Mouse (Mus musculus): ENCODE results near the gene Cnep1r1. TPM values are rescaled to one million over a fixed set of nuclear protein-coding genes. Genes with fewer than 3 reads are reported as not detected.

The Cnep1r1 gene
- total RNA-seq (2021): 10 to 100 TPM; 33.3 to 35.7 TPM
- long read RNA-seq, experiment 1, transcript Cnep1r1-201 (6 exons, 1,731 nt): major isoform, 12 of 16 reads
- long read RNA-seq, experiment 1, partial matches to known transcripts: 0 of 16 reads
- long read RNA-seq, experiment 1, other reads (novel, unspliced or antisense): 2 of 16 reads
- long read RNA-seq, experiment 2, transcript Cnep1r1-201 (6 exons, 1,731 nt): major isoform, 20 of 31 reads
- long read RNA-seq, experiment 2, partial matches to known transcripts: 4 of 31 reads
- long read RNA-seq, experiment 2, other reads (novel, unspliced or antisense): 4 of 31 reads

GRCm38 (mm10) chr8:88118456-88119036 lies at the start of gene Cnep1r1:
TSS of gene Cnep1r1 (plus strand) at chr8:88118769.
- DNase-seq (ENCODE audit: low spot score in 2 of 2): peak; percentile 84 to 94

DNA sequence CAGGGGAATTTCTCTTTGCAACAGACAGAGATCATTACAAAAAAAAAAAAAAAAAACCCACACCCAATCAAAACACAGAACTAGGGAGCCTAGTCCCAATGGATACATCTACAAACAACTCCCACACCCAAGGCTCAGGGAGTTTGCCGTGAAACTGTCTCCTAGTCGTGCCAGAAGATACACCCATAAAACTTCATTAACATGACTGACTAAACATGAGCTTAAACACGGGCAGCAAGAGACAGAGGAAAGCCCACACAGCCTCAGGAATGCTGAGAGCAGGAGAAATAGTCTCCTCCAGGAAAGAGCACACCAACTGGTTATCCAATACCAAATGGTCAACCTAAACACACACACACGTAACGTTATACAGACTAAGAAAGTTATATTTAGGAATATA lies 36.4 kb upstream of the Cnep1r1 start:
- DNase-seq (ENCODE audit: low spot score in 2 of 2): no peak

- no peak for DNase-seq (ENCODE audit: low spot score in 2 of 2)
These were observed 30.6 kb upstream of the Cnep1r1 start for GRCm38 (mm10) chr8:88088006-88088405.

DNA sequence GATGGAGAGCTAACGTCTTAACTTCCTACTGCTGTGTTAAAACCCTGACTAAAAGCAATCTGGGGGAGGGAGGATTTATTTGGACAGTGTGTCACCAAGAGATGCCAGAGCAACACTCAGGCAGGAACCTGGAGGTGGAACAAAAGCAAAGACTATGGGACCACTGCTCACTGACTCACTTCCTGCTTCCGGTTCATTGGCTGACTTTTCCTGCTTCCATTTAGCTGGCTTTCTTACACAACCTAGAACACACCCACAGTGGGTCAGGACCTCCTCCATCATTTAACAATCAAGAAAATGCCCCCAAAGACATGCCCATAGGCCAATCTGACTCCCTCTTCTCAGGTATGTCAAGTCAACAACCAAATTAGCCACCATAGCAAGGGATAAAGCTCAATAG lies 26.9 kb upstream of the Cnep1r1 start:
- no peak for DNase-seq (ENCODE audit: low spot score in 2 of 2)

DNA sequence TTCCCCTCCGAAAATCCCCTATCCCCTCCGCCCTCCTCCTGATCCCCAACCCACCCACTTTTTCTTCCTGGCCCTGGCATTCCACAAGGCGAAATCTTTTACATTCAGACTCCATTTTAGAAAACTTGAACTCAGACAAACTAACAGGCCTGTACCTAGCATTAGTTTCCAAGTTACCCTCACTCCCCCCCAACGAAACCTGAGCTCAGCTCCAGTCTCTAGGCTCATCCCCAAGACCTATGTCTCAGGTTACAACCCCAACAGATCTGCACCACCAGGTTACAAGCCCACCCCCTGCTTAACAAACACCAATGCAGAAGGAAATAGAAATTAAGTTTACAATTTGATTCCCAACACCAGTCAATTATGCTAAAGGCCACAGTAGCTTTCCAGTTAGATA lies 25.2 kb upstream of the Cnep1r1 start:
- no peak for DNase-seq (ENCODE audit: low spot score in 2 of 2)

- no peak for DNase-seq (ENCODE audit: low spot score in 2 of 2)
These were observed 19.7 kb upstream of the Cnep1r1 start for GRCm38 (mm10) chr8:88098856-88099255.

DNA sequence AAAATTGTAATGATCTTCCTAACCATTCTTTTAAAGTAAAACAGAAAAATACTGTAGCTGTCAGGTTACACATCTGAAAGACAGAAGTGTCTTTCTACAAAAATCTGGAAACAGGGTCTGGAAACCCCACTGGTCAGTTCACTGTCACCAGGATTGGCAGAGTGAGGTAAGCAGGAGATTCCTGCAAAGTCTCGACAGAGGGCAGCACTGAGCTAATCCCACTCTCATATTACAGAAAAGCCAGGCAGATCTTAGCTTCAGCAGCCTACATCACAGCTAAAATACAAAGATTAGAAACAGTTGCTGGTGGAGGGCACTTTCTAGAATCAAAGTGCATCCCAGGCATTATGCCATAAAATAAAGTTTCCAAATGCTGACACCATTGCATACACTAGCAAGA lies 19.0 kb upstream of the Cnep1r1 start:
- DNase-seq (ENCODE audit: low spot score in 2 of 2): peak; percentile 14 to 23

- DNase-seq (ENCODE audit: low spot score in 2 of 2): no peak
These were observed 9.3 kb upstream of the Cnep1r1 start for GRCm38 (mm10) chr8:88109241-88109640.

DNA sequence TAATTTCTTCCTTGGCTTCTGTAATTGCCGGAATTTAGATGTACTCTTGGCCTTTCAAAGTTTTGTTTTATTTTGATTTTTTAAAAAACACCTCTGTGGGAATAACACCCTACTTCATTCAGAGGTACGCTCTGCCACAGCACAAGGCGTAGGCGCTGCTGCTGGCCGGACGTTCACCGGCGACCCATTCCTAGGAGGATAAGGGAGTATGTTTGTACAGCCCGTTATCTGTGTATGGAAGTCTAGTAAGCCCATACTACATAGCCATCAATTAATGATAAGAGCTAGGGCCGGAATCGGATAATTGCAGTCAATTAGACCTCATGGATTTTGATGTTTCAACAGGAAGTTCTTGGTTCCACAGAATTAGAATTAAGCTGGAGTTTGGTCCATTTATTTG lies 507 bp downstream of the Cnep1r1 start:
- DNase-seq (ENCODE audit: low spot score in 2 of 2): no peak

DNA sequence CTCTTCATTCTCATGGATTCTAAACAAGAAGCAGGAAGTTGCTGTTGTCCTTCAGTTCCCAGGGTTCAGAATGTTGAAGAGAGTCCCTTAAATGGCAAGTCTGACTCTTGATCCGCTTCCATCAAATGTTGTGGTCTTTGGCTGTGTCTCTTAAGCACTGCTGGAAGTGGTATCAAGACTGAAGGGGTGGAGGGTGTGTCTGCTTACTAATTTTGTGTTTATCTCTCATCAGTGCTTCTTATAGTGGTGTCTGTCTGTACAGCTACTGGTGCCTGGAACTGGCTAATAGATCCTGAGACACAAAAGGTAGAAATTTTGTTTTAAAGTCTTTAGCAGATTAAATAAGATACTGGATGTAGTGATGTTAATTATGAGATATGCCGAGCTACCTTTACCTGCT lies 6.3 kb downstream of the Cnep1r1 start:
- DNase-seq (ENCODE audit: low spot score in 2 of 2): no peak

GRCm38 (mm10) chr8:88129397-88129796 lies 10.8 kb downstream of the Cnep1r1 start:
- no peak for DNase-seq (ENCODE audit: low spot score in 2 of 2)

- DNase-seq (ENCODE audit: low spot score in 2 of 2): no peak
These were observed 12.3 kb downstream of the Cnep1r1 start for GRCm38 (mm10) chr8:88130754-88131317.

DNA sequence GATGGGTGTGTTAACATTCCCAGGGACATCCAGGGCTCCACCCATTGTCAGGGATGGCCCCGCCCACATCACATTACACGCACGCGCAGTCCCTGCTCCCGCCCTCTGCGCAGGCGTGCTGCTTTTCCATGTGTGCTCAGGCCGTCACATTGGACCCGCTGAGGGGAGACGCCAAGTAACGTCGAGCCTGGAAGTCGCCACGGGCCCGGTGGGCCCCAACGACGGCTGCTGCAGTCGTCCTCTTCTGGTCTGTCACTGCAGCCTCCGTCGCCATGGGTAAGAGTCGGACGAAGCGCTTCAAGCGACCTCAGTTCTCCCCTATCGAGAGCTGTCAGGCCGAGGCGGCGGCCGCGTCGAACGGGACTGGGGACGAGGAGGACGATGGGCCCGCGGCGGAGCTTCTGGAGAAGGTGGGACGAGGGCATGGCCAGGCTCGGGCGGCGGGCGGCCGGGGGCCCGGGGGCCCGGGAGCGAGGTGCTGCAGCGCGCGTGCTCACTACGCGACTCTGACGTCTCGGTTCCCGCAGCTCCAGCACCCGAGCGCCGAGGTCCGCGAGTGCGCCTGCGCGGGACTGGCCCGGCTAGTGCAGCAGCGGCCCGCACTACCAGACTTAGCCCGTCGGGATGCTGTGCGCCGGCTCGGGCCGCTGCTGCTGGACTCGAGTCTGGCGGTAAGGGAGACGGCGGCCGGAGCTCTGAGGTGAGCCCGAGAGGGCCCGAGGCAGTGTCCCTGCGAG lies 19.3 kb downstream of the Cnep1r1 start, which contains the start of gene Heatr3:
Heatr3 (plus strand) TSS at position 108 of the 737 bp plus-strand sequence.
- peak; percentile 98 for DNase-seq (ENCODE audit: low spot score in 2 of 2)

DNA sequence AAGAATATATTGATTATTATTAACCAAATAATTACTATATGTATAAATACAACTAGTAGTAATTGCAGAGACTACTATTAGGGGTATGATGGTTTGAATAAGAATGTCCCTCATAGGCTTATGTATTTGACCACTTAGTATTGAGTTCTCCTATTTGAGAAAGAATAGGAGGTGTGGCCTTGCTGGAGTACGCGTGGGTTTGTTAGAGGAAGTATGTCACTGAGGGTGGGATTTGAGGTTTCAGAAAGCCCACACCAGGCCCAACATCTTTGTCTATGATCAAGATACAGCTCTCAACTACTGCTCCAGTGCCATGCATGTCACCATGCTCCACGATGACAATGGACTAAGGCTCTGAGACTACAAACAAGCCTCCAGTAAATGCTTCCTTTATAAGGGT lies 20.7 kb downstream of the Cnep1r1 start:
- DNase-seq (ENCODE audit: low spot score in 2 of 2): no peak

DNA sequence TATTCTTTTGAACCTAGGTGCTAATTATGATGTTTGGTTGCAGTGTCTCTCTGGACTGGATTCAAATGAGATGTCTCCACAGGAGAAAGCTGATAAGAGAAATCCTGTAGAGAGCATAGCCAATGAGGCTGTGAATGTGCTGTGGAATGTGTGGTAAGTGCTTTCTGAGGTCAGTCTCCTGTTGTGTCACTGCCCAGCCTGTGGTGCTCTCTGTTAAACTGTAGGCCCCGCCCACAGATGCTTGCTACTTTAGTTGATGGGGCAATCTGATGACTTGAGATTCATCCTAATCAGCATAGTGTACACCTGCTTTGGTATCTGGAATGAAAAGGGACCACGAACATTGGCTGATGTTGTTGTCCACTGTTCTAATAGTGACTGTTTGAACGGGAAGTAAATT lies 23.1 kb downstream of the Cnep1r1 start:
- DNase-seq (ENCODE audit: low spot score in 2 of 2): no peak

- DNase-seq (ENCODE audit: low spot score in 2 of 2): no peak
These were observed 25.5 kb downstream of the Cnep1r1 start for GRCm38 (mm10) chr8:88144041-88144440.

- no peak for DNase-seq (ENCODE audit: low spot score in 2 of 2)
These were observed 32.4 kb downstream of the Cnep1r1 start for GRCm38 (mm10) chr8:88150910-88151371.

DNA sequence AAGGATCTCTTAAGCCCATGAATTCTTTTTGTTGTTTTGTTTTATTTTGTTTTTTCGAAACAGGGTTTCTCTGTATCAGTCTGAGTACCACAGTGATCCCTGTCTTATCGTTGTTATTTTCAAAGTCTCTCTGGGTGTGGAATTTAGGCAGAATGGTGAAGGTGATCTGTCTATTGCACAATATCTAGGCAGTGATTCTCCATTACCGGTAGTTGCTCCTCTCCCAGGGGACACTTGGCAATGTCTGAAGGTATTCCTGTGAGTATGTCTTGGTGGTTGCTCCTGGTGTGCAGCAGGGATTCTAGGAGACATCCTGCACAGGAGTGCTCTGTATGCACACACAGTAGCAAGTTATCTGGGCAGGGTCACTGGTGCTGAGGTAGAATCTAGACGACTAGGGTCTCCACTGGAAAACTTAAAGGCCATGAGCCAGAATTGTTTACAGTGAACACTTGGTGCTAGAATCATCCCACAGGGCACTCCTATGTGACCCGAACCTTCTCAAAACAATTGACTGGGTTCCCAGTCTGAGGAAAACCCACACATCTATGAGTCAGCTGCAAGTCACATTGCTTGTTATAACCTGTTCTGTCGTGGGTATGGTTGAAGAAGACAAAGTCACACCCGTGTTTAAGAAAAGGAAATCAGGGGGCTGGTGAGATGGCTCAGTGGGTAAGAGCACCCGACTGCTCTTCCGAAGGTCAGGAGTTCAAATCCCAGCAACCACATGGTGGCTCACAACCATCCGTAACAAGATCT lies 41.8 kb downstream of the Cnep1r1 start:
- DNase-seq (ENCODE audit: low spot score in 2 of 2): no peak

DNA sequence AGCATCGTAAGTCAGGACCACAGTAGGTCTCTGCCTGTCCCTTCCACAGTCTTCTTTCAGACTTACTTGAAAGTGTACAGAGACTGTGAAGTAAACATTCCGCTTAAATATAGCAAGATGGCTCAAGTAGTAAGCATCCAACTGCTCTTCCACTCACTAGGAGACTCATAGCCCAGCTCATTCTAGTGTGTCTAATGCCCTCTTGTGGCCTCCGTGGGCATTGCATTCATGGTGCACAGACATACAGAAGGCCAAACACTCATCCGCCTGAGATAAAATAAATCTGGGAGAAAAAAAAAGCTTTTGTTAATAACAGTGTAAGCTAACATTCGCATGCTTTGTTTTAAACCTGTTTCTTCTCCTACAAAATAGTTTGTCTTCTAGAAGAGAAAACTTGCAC lies 42.9 kb downstream of the Cnep1r1 start:
- peak; percentile 66 to 74 for DNase-seq (ENCODE audit: low spot score in 2 of 2)

GRCm38 (mm10) chr8:88175264-88175663 lies 56.7 kb downstream of the Cnep1r1 start:
- DNase-seq (ENCODE audit: low spot score in 2 of 2): no peak

DNA sequence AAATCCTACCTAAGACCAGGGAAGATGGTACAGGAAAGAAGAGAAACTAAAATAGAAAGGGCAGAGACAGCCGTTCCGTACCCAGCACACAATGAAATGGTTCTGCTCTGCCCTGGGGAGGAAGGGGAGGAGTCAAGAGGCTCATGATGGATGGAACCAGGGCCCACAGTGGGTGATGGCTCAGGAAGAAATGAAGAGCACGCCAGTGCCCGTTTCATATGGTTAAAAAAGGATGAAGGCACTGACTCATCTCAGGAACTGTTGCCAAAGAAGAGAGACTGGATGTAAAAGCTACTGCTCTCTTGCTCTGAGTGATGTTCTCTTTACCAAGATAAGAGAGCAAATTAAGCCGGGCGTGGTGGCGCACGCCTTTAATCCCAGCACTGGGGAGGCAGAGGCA lies 58.7 kb downstream of the Cnep1r1 start:
- DNase-seq (ENCODE audit: low spot score in 2 of 2): no peak
